Mouse (Mus musculus): ENCODE results near the gene Adra2b. TPM values are rescaled to one million over a fixed set of nuclear protein-coding genes. Genes with fewer than 3 reads are reported as not detected.

The Adra2b gene
- polyA plus RNA-seq, 1 experiment, result not detected

DNA sequence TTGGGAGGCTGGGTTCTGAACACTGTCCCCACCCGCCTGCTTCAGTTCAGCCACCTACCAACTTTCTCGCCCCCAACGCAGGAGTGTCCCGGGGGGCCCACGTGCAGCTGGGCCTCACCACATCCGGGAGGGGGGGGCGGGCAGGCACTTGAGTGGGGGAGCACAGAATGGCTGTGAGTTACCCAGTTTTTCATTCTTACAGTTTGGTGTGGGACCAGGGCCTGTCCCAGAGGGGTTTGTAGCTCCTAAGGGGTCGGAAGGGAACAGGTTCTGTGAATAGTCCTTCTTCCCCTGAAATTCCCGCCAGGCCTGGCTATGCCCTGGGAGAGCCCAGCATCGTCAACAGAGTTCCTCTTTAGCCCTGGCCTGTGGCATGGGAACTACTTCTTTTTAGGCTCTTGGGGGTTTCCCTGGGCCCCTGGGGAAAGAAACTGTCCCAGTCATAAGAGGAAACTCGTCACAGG, 27.9 kb upstream of the Adra2b start:
- Histone ChIP-seq H3K27ac (replicated peaks; ENCODE audit: low read depth, low read length) (no peak overlapping the region), H3K4me3 (ENCODE audit: insufficient read depth, low read depth, low read length) (no peak overlapping the region), H3K4me1 (ENCODE audit: control insufficient read depth, insufficient read depth, insufficient read length, low read length) (no peaks in the 10 kb centered on the region)

DNA sequence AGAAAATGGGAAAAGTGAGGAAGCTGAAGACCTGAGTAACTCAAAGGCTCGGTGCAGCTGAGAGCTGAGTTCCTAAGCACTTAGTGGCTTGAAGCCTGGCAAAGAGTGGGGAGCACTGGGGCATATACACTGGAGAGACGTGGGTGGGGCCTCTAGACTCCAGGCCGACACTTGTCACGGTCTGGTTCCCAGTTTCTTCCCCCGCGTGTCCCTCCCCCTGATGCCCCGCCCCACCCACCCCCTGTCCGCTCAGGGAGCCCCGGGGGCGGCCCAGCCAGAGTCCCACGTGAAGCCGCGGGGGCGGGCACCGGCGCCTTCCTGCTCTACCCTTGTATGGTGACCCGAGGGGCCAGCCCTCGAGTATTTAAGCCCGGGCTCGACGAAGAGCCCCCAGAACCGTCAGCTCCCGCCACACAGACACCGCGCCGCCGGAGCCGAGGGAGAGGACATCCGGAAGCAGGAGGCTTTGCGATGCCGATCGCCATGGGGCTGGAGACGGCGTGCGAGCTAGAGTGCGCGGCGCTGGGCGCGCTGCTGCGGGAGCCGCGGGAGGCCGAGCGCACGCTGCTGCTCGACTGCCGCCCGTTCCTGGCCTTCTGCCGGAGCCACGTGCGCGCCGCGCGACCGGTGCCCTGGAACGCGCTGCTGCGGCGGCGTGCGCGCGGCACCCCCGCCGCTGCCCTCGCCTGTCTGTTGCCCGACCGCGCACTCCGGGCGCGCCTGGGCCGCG, 27.1 kb upstream of the Adra2b start, which contains the start of gene Dusp2:
Gene Dusp2, plus strand, starts transcription at position 393 of the 730 bp plus-strand sequence.
- H3K4me1 ChIP-seq (ENCODE audit: control insufficient read depth, insufficient read depth, insufficient read length, low read length), result no peaks in the 10 kb centered on the region
- H3K4me3 ChIP-seq (ENCODE audit: insufficient read depth, low read depth, low read length), result peak within 1 kb of the TSS; percentile 71
- no peak within 1 kb of the TSS for H3K27ac ChIP-seq (replicated peaks; ENCODE audit: low read depth, low read length)

DNA sequence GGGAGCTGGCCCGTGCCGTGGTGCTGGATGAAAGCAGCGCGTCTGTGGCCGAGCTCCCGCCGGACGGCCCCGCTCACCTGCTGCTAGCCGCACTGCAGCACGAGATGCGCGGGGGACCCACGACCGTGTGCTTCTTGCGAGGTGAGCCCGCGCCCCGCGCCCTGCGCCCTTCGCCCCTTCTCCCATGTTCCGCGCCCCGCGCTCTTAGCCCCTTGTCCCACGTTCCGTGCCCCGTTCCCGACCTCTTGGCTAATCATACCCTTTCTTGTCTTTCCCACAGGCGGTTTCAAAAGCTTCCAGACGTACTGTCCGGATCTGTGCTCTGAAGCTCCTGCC, 26.5 kb upstream of the Adra2b start:
- H3K27ac ChIP-seq (replicated peaks; ENCODE audit: low read depth, low read length), result no peak overlapping the region
- H3K4me3 ChIP-seq (ENCODE audit: insufficient read depth, low read depth, low read length), result peak overlapping the region; percentile 71
- no peaks in the 10 kb centered on the region for H3K4me1 ChIP-seq (ENCODE audit: control insufficient read depth, insufficient read depth, insufficient read length, low read length)

DNA sequence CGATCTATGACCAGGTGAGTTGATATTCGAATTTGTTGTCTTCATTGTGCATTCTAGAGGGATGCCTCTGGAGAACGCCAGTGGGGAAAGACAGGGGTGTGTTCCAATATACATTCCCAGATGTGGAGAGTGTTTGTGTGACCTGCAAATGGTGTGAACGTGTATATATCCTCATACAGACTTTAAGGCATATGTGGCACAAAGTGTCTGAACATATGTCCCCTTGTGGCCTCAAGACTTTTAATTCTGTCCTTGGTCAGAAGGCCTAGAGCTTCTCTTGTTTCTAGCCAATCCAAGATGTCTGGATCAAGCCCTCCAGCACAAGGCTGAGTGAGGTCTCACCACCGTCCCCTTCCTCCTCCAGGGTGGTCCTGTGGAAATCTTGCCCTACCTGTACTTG, 26.1 kb upstream of the Adra2b start:
- Histone ChIP-seq H3K27ac (replicated peaks; ENCODE audit: low read depth, low read length) (no peak overlapping the region), H3K4me1 (ENCODE audit: control insufficient read depth, insufficient read depth, insufficient read length, low read length) (no peaks in the 10 kb centered on the region), H3K4me3 (ENCODE audit: insufficient read depth, low read depth, low read length) (peak overlapping the region; percentile 71)

DNA sequence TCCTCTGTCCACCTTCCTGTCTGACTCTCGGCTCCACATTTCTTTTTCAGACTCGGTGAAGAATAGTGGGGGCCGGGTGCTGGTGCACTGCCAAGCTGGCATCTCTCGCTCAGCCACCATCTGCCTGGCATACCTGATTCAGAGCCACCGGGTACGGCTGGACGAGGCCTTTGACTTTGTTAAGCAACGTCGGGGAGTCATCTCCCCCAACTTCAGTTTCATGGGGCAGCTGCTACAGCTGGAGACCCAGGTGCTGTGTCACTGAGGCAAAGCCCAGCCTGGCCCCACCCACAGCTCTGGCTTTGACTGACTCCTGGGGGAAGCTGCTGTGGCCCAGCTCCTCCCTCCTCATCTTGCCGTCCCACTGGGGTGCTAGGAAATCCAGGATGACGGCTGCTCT, 25.5 kb upstream of the Adra2b start:
- Histone ChIP-seq H3K4me1 (ENCODE audit: control insufficient read depth, insufficient read depth, insufficient read length, low read length) (no peaks in the 10 kb centered on the region), H3K4me3 (ENCODE audit: insufficient read depth, low read depth, low read length) (no peak overlapping the region), H3K27ac (replicated peaks; ENCODE audit: low read depth, low read length) (no peak overlapping the region)

DNA sequence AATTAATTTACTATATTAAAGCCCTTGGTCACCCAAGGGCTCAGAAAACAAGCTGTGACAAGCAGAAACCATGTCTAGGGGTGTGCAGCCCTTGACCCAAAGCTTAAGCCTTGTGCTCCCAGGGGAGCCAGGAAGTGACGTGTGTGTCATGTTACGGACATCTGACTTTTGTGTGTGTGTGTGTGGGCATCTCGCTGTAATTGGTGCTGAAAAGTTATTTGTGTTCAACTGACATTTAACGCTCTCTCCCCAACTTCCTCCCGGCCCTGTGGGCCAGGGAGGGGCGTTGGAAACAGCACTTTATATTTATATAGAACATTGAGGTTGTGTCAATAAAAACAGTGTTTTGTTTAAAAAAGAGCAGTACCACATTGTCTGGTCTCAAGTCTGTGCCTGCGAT, 25.0 kb upstream of the Adra2b start:
- Histone ChIP-seq H3K4me1 (ENCODE audit: control insufficient read depth, insufficient read depth, insufficient read length, low read length) (no peaks in the 10 kb centered on the region), H3K4me3 (ENCODE audit: insufficient read depth, low read depth, low read length) (no peak overlapping the region), H3K27ac (replicated peaks; ENCODE audit: low read depth, low read length) (no peak overlapping the region)

DNA sequence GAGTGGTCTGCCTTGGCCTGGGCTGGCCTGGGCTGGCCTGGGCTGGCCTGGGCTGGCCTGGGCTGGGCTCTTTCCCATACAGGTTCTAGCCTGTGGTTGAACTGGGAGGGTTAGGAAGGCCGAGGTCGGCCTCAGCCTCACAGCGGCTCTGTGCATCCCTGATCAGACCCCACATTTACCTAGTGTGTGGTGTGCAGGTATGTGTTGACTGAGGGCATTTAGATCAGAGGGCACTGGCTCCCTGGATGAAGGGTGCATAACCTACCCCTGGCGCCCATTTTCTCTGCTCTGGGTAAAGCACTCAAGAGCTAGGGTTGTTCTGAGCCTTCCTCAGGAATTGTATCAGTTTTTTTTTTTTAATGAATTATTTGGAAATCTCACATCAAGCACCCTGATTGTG, 24.6 kb upstream of the Adra2b start, which contains the start of gene Astl:
Gene Astl, plus strand, starts transcription at position 224 of the 400 bp plus-strand sequence.
- H3K4me3 ChIP-seq (ENCODE audit: insufficient read depth, low read depth, low read length), result no peak within 1 kb of the TSS
- H3K4me1 ChIP-seq (ENCODE audit: control insufficient read depth, insufficient read depth, insufficient read length, low read length), result no peaks in the 10 kb centered on the region
- no peak within 1 kb of the TSS for H3K27ac ChIP-seq (replicated peaks; ENCODE audit: low read depth, low read length)

DNA sequence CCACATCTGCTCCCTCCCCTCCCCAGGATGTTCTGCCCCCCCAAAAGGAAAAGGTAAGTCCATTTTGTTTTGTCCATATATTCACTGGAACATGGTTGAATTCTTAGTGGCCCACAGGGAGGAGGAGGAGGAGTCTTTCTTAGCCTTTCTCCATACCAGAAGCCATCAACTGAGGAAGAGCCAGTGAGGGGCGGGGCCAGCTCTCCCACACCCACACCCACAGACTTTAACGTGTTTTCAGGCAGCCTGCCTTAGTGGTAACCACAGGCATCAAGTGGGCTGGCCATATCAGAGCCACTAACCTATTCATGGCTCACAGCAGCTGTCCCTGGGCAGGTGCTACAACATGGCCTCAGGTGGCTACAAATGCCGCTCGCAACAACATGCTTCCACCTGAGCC, 24.2 kb upstream of the Adra2b start:
- Histone ChIP-seq H3K4me3 (ENCODE audit: insufficient read depth, low read depth, low read length) (no peak overlapping the region), H3K27ac (replicated peaks; ENCODE audit: low read depth, low read length) (no peak overlapping the region), H3K4me1 (ENCODE audit: control insufficient read depth, insufficient read depth, insufficient read length, low read length) (no peaks in the 10 kb centered on the region)

DNA sequence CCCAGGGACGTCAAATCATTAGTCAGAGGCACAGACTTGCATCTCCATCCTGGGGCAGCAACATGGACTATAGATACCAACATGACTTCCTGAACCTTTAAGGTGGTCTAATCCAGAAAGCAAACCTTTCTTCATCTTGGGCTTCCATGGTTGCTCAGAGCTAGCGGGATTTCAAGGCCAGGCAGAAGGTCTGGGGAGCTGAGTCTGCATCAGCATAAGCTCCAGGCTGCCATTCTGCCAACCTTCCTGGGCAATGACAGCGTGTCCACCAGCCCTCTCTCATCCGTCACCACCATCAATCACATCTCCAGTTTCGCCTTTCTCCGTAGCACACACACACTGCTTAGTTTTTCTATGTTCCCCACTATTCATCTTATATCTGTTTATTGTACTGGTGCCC, 23.7 kb upstream of the Adra2b start:
- no peak overlapping the region for H3K4me3 ChIP-seq (ENCODE audit: insufficient read depth, low read depth, low read length)
- H3K4me1 ChIP-seq (ENCODE audit: control insufficient read depth, insufficient read depth, insufficient read length, low read length), result no peaks in the 10 kb centered on the region
- no peak overlapping the region for H3K27ac ChIP-seq (replicated peaks; ENCODE audit: low read depth, low read length)

DNA sequence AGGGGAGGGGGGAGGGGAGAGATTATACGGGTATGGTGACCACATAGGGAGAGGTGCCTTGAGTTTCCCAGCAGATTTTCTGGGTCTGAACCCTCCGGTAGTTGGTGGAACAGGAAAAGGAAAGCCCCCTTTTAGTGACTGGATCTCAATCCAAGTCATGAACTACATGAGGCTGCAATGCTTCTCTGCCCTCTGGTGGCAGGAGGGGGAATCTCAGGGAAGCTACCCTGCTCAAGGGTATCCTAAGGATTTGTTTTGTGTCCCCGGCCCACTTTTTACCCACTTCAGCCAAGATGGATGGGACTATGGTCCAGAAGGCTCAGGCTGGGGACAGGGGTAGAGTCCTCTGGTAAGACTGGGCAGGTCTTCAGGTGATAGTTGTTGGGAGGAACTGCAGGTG, 21.8 kb upstream of the Adra2b start:
- no peak overlapping the region for H3K4me3 ChIP-seq (ENCODE audit: insufficient read depth, low read depth, low read length)
- no peaks in the 10 kb centered on the region for H3K4me1 ChIP-seq (ENCODE audit: control insufficient read depth, insufficient read depth, insufficient read length, low read length)
- H3K27ac ChIP-seq (replicated peaks; ENCODE audit: low read depth, low read length), result no peak overlapping the region

DNA sequence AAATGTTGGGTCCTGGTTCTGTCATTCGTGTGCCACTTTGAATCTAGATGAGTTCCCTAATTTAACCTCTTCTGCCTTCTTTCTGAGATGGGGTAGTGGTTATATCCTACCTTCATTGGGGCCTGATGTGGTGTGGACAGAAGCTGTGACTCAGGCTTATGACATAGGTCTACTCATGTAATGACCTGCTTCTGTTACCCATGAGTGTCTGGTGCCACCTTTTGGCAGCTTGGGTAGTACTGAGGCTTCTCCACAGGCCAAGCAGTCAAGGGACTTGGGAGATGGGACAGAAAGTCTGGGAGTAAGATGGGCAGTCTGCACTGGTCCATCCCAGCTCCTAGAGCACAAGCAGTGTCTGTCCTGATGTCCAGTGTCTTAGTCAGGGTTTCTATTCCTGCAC, 16.7 kb upstream of the Adra2b start:
- Histone ChIP-seq H3K27ac (replicated peaks; ENCODE audit: low read depth, low read length) (no peak overlapping the region), H3K4me1 (ENCODE audit: control insufficient read depth, insufficient read depth, insufficient read length, low read length) (no peaks in the 10 kb centered on the region), H3K4me3 (ENCODE audit: insufficient read depth, low read depth, low read length) (no peak overlapping the region)

DNA sequence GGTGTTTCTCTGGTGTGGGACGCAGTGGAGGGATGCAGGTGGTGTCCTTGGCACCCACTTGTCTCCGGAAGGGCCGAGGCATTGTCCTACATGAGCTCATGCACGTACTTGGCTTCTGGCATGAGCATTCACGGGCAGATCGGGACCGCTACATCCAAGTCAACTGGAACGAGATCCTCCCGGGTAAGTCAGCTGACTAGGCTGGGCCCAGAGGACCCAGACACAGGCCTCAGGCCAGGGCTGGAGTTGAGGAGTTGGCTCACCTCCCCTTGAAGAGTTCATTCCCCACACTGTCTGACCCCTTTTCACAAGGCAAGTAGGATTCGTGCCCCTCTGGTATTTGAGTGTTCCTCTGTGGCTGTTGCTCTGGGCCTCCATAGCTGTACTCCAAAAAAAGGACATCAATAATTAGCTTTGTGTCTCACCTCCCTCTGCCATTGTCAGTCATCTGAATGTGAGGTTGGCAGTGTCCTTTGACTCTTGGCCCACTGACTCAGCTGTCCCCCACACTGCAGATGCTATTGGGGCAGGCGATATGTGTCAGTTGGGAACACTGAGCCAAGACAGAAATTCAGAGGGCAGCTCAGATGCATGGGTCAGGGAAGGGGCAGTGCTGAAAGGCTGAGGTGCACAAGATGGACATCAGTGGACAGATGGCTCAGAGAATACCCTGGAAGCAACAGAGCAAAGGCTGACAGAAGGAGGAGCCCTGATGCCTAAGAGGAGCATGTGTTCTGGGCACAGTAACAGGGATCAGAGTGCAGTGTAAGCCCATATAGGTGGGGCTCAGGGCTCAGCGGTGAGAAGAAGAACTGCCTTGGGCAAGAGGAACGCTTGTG, 15.6 kb upstream of the Adra2b start:
- H3K4me1 ChIP-seq (ENCODE audit: control insufficient read depth, insufficient read depth, insufficient read length, low read length), result no peaks in the 10 kb centered on the region
- H3K4me3 ChIP-seq (ENCODE audit: insufficient read depth, low read depth, low read length), result no peak overlapping the region
- H3K27ac ChIP-seq (replicated peaks; ENCODE audit: low read depth, low read length), result no peak overlapping the region

DNA sequence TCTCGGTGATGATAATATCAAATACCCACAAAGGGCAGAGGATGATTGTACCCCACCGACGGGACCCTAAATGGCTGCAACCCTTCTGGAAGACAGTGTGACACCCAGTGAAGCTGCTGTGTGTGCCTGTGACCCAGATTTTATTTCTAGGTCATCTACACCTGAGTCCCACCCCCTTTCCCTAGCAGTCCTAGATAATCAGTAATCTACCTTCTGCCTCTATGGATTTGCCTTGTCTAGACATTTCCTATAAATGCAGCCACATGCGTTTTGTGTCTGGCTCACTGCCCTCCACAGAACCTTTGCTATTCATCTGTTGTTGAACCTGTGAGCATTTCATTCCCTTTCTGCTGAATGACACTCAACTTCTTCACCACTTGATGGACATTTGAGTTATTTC, 9.1 kb upstream of the Adra2b start:
- Histone ChIP-seq H3K27ac (replicated peaks; ENCODE audit: low read depth, low read length) (no peak overlapping the region), H3K4me1 (ENCODE audit: control insufficient read depth, insufficient read depth, insufficient read length, low read length) (no peaks in the 10 kb centered on the region), H3K4me3 (ENCODE audit: insufficient read depth, low read depth, low read length) (no peak overlapping the region)

DNA sequence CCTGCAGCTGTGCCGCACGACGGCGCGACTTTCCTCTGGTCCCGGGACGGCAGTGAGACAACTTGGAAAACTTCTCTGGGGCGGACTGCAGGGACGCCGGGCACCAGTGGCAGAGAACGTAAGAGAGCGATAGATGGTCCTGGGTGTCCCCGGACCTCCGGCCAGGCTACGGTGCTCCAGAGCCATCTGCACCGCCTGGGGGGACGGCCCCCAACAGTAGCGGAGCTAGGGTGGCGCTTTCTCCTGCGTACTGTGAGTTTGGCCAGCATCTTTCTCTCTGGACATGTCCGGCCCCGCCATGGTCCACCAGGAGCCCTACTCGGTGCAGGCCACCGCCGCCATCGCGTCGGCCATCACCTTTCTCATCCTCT, 259 bp downstream of the Adra2b start:
- H3K4me1 ChIP-seq (ENCODE audit: control insufficient read depth, insufficient read depth, insufficient read length, low read length), result no peaks in the 10 kb centered on the region
- peak overlapping the region; percentile 41 for H3K4me3 ChIP-seq (ENCODE audit: insufficient read depth, low read depth, low read length)
- no peak overlapping the region for H3K27ac ChIP-seq (replicated peaks; ENCODE audit: low read depth, low read length)

DNA sequence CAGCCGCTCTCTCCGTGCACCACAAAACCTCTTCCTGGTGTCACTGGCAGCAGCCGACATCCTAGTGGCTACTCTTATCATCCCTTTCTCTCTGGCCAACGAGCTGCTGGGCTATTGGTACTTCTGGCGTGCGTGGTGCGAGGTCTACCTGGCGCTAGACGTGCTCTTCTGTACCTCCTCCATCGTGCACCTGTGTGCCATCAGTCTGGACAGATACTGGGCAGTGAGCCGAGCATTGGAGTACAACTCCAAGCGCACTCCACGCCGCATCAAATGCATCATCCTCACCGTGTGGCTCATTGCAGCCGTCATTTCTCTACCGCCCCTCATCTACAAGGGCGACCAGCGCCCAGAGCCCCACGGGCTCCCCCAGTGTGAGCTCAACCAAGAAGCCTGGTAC, 688 bp downstream of the Adra2b start:
- Histone ChIP-seq H3K4me1 (ENCODE audit: control insufficient read depth, insufficient read depth, insufficient read length, low read length) (no peaks in the 10 kb centered on the region), H3K27ac (replicated peaks; ENCODE audit: low read depth, low read length) (no peak overlapping the region), H3K4me3 (ENCODE audit: insufficient read depth, low read depth, low read length) (peak overlapping the region; percentile 41)

DNA sequence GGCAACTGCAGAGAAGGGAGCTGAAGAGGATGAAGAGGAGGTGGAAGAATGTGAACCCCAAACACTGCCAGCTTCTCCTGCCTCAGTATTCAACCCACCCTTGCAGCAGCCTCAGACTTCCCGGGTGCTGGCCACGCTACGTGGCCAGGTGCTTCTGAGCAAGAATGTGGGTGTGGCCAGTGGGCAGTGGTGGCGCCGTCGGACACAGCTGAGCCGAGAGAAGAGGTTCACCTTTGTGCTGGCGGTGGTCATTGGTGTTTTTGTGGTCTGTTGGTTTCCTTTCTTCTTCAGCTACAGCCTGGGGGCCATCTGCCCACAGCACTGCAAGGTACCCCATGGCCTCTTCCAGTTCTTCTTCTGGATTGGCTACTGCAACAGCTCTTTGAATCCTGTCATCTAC, 1.4 kb downstream of the Adra2b start:
- Histone ChIP-seq H3K4me3 (ENCODE audit: insufficient read depth, low read depth, low read length) (no peak overlapping the region), H3K27ac (replicated peaks; ENCODE audit: low read depth, low read length) (no peak overlapping the region), H3K4me1 (ENCODE audit: control insufficient read depth, insufficient read depth, insufficient read length, low read length) (no peaks in the 10 kb centered on the region)

Measured in brown adipose tissue, adult 24 weeks (tissue).